Mouse (Mus musculus) heart, embryonic 11.5 days (tissue): Measurements from ENCODE around the gene Ints13. TPM values are rescaled to one million over a fixed set of nuclear protein-coding genes. Genes with fewer than 3 reads are reported as not detected.

Experiments used
- ATAC-seq: fragments of 200-750 bp; cut with Nextera tagmentation; replicated peaks from 2 replicates; pipeline ENCODE4 v1.8.0; 2017; ENCODE audit warnings: moderate library complexity; ENCODE audit not compliant: insufficient number of reproducible peaks, low FRiP score, low TSS enrichment
- H3K27ac ChIP-seq: fragments of 300-500 bp; sonication (generic); 2 replicates; pipeline ENCODE4 v1.5.1; 2014; ENCODE audit warnings: mild to moderate bottlenecking, low read depth, low read length
- H3K27me3 ChIP-seq: fragments of 300-500 bp; sonication (generic); 2 replicates; pipeline ENCODE4 v1.6.1; 2014; ENCODE audit warnings: mild to moderate bottlenecking, low read length, mixed read lengths; ENCODE audit not compliant: control insufficient read depth, insufficient read depth
- H3K36me3 ChIP-seq: fragments of 300-500 bp; sonication (generic); 2 replicates; pipeline ENCODE4 v1.6.1; 2014; ENCODE audit warnings: mild to moderate bottlenecking, low read length, moderate library complexity, mixed read lengths; ENCODE audit not compliant: control insufficient read depth, insufficient read depth
- H3K4me1 ChIP-seq: fragments of 300-500 bp; sonication (generic); 2 replicates; pipeline ENCODE4 v1.6.1; 2014; ENCODE audit warnings: low read length; ENCODE audit not compliant: control insufficient read depth, insufficient read depth
- H3K4me2 ChIP-seq: fragments of 300-500 bp; sonication (generic); 2 replicates; pipeline ENCODE4 v1.6.1; 2014; ENCODE audit warnings: mild to moderate bottlenecking, moderate library complexity
- H3K4me3 ChIP-seq: fragments of 300-500 bp; sonication (generic); 2 replicates; pipeline ENCODE4 v1.5.1; 2014; ENCODE audit warnings: low read depth, low read length
- H3K9ac ChIP-seq: fragments of 300-500 bp; sonication (generic); 2 replicates; pipeline ENCODE4 v1.6.1; 2014; ENCODE audit warnings: mild to moderate bottlenecking, low read depth, low read length, moderate library complexity
- H3K9me3 ChIP-seq: fragments of 300-500 bp; sonication (generic); replicated peaks from 2 replicates; pipeline ENCODE4 v1.6.1; 2016; ENCODE audit warnings: low read length; ENCODE audit not compliant: control insufficient read depth
- WGBS: fragments of 180-500 bp; shearing (Covaris S2); extraction: QIAGEN DNeasy Blood & Tissue Kit; methylation state at CpG from one replicate; pipeline ENCODE4 v1.1.7; 2014; ENCODE audit not compliant: insufficient replicate concordance; 5-methylcytosine and 5-hydroxymethylcytosine counted together
- polyA plus RNA-seq: library from polyadenylated mRNA; unstranded; fragments of >200 nt; fragmentation: Nextera tagmentation; extraction: Ambion mirVana; gene quantifications from 2 replicates; pipeline ENCODE4 v1.2.1, GENCODE M21; 2014

Gene Ints13
- polyA plus RNA-seq, 1 experiment from 2014 or later: 51.8 TPM

DNA sequence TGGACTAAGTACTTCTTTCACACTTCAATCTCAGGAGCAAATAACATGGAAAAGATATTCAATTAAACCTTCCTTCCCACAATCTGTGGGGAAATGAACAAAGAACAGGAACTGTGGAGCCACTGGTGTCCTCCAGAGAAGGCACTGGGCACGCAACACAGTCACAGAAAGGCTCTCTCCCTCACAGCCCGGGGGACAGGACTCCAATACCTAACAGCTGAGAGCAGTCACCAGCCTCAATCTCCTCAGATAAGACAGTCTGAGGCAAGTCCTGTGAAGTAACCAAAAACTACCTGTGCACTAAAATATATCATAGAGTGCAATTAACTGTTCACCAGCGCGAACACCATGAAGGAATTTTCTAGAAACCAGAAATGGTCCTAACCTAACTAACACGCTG lies 76.9 kb downstream of the Ints13 start:
- H3K4me3 ChIP-seq: peak overlapping the region; percentile 77
- H3K36me3 ChIP-seq: no peaks in the 10 kb centered on the region
- peak overlapping the region; percentile 84 for H3K27ac ChIP-seq
- H3K4me2 ChIP-seq: peak overlapping the region; percentile 97
- H3K9ac ChIP-seq: peak overlapping the region; percentile 82
- no peak for ATAC-seq
- no peaks in the 10 kb centered on the region for H3K27me3 ChIP-seq
- H3K9me3 ChIP-seq: no peaks in the 10 kb centered on the region
- WGBS: 47% methylated on average over 5 of the region's 5 CpGs
- peaks cover 12% of the 10 kb centered on the region; the same call in 1 of the 2 replicates for H3K4me1 ChIP-seq

- H3K9me3 ChIP-seq: no peaks in the 10 kb centered on the region
- 0 out of 2 replicates have a peak overlapping the region, but pooled peaks have one; percentile 12 for H3K9ac ChIP-seq
- H3K4me1 ChIP-seq: peaks cover 12% of the 10 kb centered on the region; the same call in 1 of the 2 replicates
- H3K27me3 ChIP-seq: no peaks in the 10 kb centered on the region
- H3K27ac ChIP-seq: no peak overlapping the region
- ATAC-seq: no peak
- peak overlapping the region; percentile 97 for H3K4me2 ChIP-seq
- H3K36me3 ChIP-seq: no peaks in the 10 kb centered on the region
- H3K4me3 ChIP-seq: peak overlapping the region; percentile 77
- WGBS: 61% methylated on average over 6 of the region's 6 CpGs
These were observed 77.4 kb downstream of the Ints13 start for GRCm38 (mm10) chr6:146500206-146500605.

Other genes starting within 250 kb of the Ints13 start
- 31.3 and 33.6 TPM in 2 replicates for gene Itpr2, start 75.6 kb downstream of the Ints13 start, polyA plus RNA-seq
- 92.8 and 93.4 TPM in 2 replicates for gene Fgfr1op2, start 632 bp downstream of the Ints13 start, polyA plus RNA-seq
- 129 and 133 TPM in 2 replicates for gene Med21, start 64.7 kb upstream of the Ints13 start, polyA plus RNA-seq
- gene Tm7sf3, start 65.0 kb upstream of the Ints13 start, polyA plus RNA-seq: 39.9 and 48.3 TPM in 2 replicates
- gene Stk38l, start 147.2 kb upstream of the Ints13 start, polyA plus RNA-seq: 42.4 and 46.7 TPM in 2 replicates
- gene Arntl2, start 218.2 kb upstream of the Ints13 start, polyA plus RNA-seq: 1.9 and 3.3 TPM in 2 replicates